14 mouse cellular contexts compared by ENCODE assay signal in genomic region chr4:133495711-133496110, GRCm38 (mm10). TPM values are rescaled to one million over a fixed set of nuclear protein-coding genes. Genes with fewer than 3 reads are reported as not detected.
DNase-seq lines count a peak whose midpoint lies in the region; ATAC-seq and TF ChIP-seq lines count a peak whose summit lies in the region.
"Had no signal": no experiment of that assay in that cellular context is flagged by ENCODE, and none has a peak within 500 bp of the region (broad histone marks: within the 10 kb centered on the region; RNA-seq: fewer than 3 reads in every experiment).

No protein-coding gene starts in this region.

- H3K36me3 ChIP-seq in forebrain, postnatal 0 days (ENCODE audit: insufficient read depth), result 0 out of 2 replicates have a peak, but pooled peaks cover 5% of the 10 kb centered on the region
- H3K36me3 ChIP-seq in forebrain, embryonic 13.5 days (ENCODE audit: poor library complexity, severe bottlenecking), result no peaks in the 10 kb centered on the region
- H3K36me3 ChIP-seq: embryonic facial prominence, embryonic 13.5 days had no signal

- no peak for DNase-seq in forebrain, postnatal 0 days
- no peak for DNase-seq in layer of hippocampus, adult 2 months (ENCODE audit: low spot score in 2 of 2)
- no peak for DNase-seq in layer of hippocampus, adult 11-12 months (ENCODE audit: low spot score)
- DNase-seq in ZHBTc4 (ENCODE audit: low read depth, low spot score), result peak; percentile 40
- DNase-seq in cerebellum, postnatal 14 days, result peak; percentile 74 to 85
- DNase-seq in layer of hippocampus, adult 18-20 months (ENCODE audit: low spot score in 2 of 2), result no peak
- DNase-seq: liver had no signal

- H3K27ac ChIP-seq in forebrain, postnatal 0 days (ENCODE audit: low read depth, low read length), result no peak overlapping the region
- no peak overlapping the region for H3K27ac ChIP-seq in forebrain, embryonic 13.5 days
- H3K27ac ChIP-seq in layer of hippocampus, adult 2 months, result no peak overlapping the region; the same call in 1 of the 2 replicates
- H3K27ac ChIP-seq: embryonic facial prominence, embryonic 13.5 days had no signal

- no peak overlapping the region for H3K4me3 ChIP-seq in forebrain, postnatal 0 days (ENCODE audit: low read depth, low read length)
- no peak overlapping the region for H3K4me3 ChIP-seq in forebrain, embryonic 13.5 days
- H3K4me3 ChIP-seq in layer of hippocampus, adult 2 months, result peak overlapping the region; percentile 70
- H3K4me3 ChIP-seq: embryonic facial prominence, embryonic 13.5 days had no signal

- peak overlapping the region; percentile 98; the same call in 1 of the 2 replicates for H3K4me2 ChIP-seq in forebrain, postnatal 0 days (ENCODE audit: low read depth)
- H3K4me2 ChIP-seq in forebrain, embryonic 13.5 days, result no peak overlapping the region
- H3K4me2 ChIP-seq: embryonic facial prominence, embryonic 13.5 days; midbrain, embryonic 11.5 days had no signal

- H3K4me1 ChIP-seq in forebrain, postnatal 0 days (ENCODE audit: insufficient read depth), result 0 out of 2 replicates have a peak, but pooled peaks cover 5% of the 10 kb centered on the region
- peaks cover 28% of the 10 kb centered on the region for H3K4me1 ChIP-seq in forebrain, embryonic 13.5 days

- H3K27me3 ChIP-seq in forebrain, postnatal 0 days (ENCODE audit: insufficient read depth, low read length), result peaks cover 26% of the 10 kb centered on the region
- peaks cover 76% of the 10 kb centered on the region for H3K27me3 ChIP-seq in forebrain, embryonic 13.5 days

- no peak overlapping the region for H3K9ac ChIP-seq in forebrain, postnatal 0 days
- H3K9ac ChIP-seq in forebrain, embryonic 13.5 days, result no peak overlapping the region
- H3K9ac ChIP-seq: embryonic facial prominence, embryonic 13.5 days had no signal

- H3K9me3 ChIP-seq in forebrain, postnatal 0 days (ENCODE audit: low read length), result no peaks in the 10 kb centered on the region
- H3K9me3 ChIP-seq in forebrain, embryonic 13.5 days (replicated peaks), result no peaks in the 10 kb centered on the region
- H3K9me3 ChIP-seq: embryonic facial prominence, embryonic 13.5 days had no signal

- ATAC-seq in forebrain, postnatal 0 days, result no peak
- ATAC-seq in forebrain, embryonic 13.5 days, result no peak
- ATAC-seq in megakaryocyte, adult 5-6 weeks (ENCODE audit: poor library complexity, severe bottlenecking), result no peak
- ATAC-seq: intestine, postnatal 0 days had no signal

- no peak for TF ChIP-seq CTCF in forebrain, postnatal 0 days (IDR thresholded peaks at IDR 0.05; ENCODE audit: low read depth)
- peak; percentile 43 for TF ChIP-seq CTCF in layer of hippocampus, adult 2 months (conservative IDR thresholded peaks at IDR 0.05)

- WGBS in forebrain, postnatal 0 days, result 30% methylated on average over 7 of the region's 7 CpGs
- 30% methylated on average over 7 of the region's 7 CpGs for WGBS in forebrain, embryonic 13.5 days

RNA-seq across cellular contexts. Expression of gene Trnp1, which starts 2.6 kb away (rescaled TPM):
- 25.7 and 32.1 TPM in 2 replicates for total RNA-seq in forebrain, postnatal 0 days (2014; rRNA removed)
- polyA plus RNA-seq in forebrain, postnatal 0 days (2015; fragmentation: Nextera tagmentation; extraction: Ambion mirVana), result 14.3 and 17.7 TPM in 2 replicates
- polyA plus RNA-seq in forebrain, embryonic 13.5 days (2015; fragmentation: Nextera tagmentation; extraction: Ambion mirVana), result 1.5 and 2.9 TPM in 2 replicates
- total RNA-seq in layer of hippocampus, adult 2 months (2021), result 100 to 1,000 TPM; 154 to 165 TPM
- 100 to 1,000 TPM; 178 to 179 TPM for total RNA-seq in layer of hippocampus, adult 18-20 months (2021)
- not detected in 2 replicates for total RNA-seq in megakaryocyte, adult 5-6 weeks (2015)
- not detected in 2 replicates for total RNA-seq in megakaryocyte, adult 5-6 weeks (2017)
- total RNA-seq: CH12.LX had no signal

RNA-seq across cellular contexts. Expression of gene Tent5b, which starts 15.8 kb away (rescaled TPM):
- total RNA-seq in forebrain, postnatal 0 days (2014; rRNA removed), result 0.23 and 0.62 TPM in 2 replicates
- polyA plus RNA-seq in forebrain, postnatal 0 days (2015; fragmentation: Nextera tagmentation; extraction: Ambion mirVana), result 0.31 TPM in 2 replicates
- polyA plus RNA-seq in forebrain, embryonic 13.5 days (2015; fragmentation: Nextera tagmentation; extraction: Ambion mirVana), result 0.27 TPM in 1 of 2 replicates, not detected in the other
- total RNA-seq in layer of hippocampus, adult 2 months (2021), result not detected
- total RNA-seq in layer of hippocampus, adult 18-20 months (2021), result not detected
- total RNA-seq in megakaryocyte, adult 5-6 weeks (2015), result not detected in 2 replicates
- total RNA-seq in megakaryocyte, adult 5-6 weeks (2017), result not detected in 2 replicates
- total RNA-seq: CH12.LX had no signal

RNA-seq across cellular contexts. Expression of gene Kdf1, which starts 23.1 kb away (rescaled TPM):
- 0.23 TPM in 1 of 2 replicates, not detected in the other for total RNA-seq in forebrain, postnatal 0 days (2014; rRNA removed)
- polyA plus RNA-seq in forebrain, postnatal 0 days (2015; fragmentation: Nextera tagmentation; extraction: Ambion mirVana), result 0.40 and 0.92 TPM in 2 replicates
- polyA plus RNA-seq in forebrain, embryonic 13.5 days (2015; fragmentation: Nextera tagmentation; extraction: Ambion mirVana), result 0.26 and 0.39 TPM in 2 replicates
- under 1 TPM in 1 of 2 experiments, not detected in 1; 0.34 TPM for total RNA-seq in layer of hippocampus, adult 2 months (2021)
- under 1 TPM in 1 of 2 experiments, not detected in 1; 0.37 TPM for total RNA-seq in layer of hippocampus, adult 18-20 months (2021)
- not detected in 2 replicates for total RNA-seq in megakaryocyte, adult 5-6 weeks (2015)
- not detected in 2 replicates for total RNA-seq in megakaryocyte, adult 5-6 weeks (2017)
- total RNA-seq: CH12.LX; gastrocnemius, adult 18-20 months had no signal

RNA-seq across cellular contexts. Expression of gene Nudc, which starts 50.1 kb away (rescaled TPM):
- 115 and 119 TPM in 2 replicates for total RNA-seq in forebrain, postnatal 0 days (2014; rRNA removed)
- 217 and 262 TPM in 2 replicates for polyA plus RNA-seq in forebrain, postnatal 0 days (2015; fragmentation: Nextera tagmentation; extraction: Ambion mirVana)
- 311 and 312 TPM in 2 replicates for polyA plus RNA-seq in forebrain, embryonic 13.5 days (2015; fragmentation: Nextera tagmentation; extraction: Ambion mirVana)
- total RNA-seq in layer of hippocampus, adult 2 months (2021), result 100 to 1,000 TPM; 123 to 128 TPM
- total RNA-seq in layer of hippocampus, adult 18-20 months (2021), result 100 to 1,000 TPM; 135 to 141 TPM
- total RNA-seq in megakaryocyte, adult 5-6 weeks (2015), result 76.9 and 82.3 TPM in 2 replicates
- 114 and 120 TPM in 2 replicates for total RNA-seq in megakaryocyte, adult 5-6 weeks (2017)

RNA-seq across cellular contexts. Expression of gene Nr0b2, which starts 57.5 kb away (rescaled TPM):
- not detected in 2 replicates for total RNA-seq in forebrain, postnatal 0 days (2014; rRNA removed)
- polyA plus RNA-seq in forebrain, postnatal 0 days (2015; fragmentation: Nextera tagmentation; extraction: Ambion mirVana), result not detected in 2 replicates
- not detected in 2 replicates for polyA plus RNA-seq in forebrain, embryonic 13.5 days (2015; fragmentation: Nextera tagmentation; extraction: Ambion mirVana)
- not detected for total RNA-seq in layer of hippocampus, adult 2 months (2021)
- not detected for total RNA-seq in layer of hippocampus, adult 18-20 months (2021)
- total RNA-seq in megakaryocyte, adult 5-6 weeks (2015), result 0.23 and 1.5 TPM in 2 replicates
- total RNA-seq in megakaryocyte, adult 5-6 weeks (2017), result 0.20 TPM in 1 of 2 replicates, not detected in the other
- total RNA-seq: CH12.LX; gastrocnemius, adult 18-20 months had no signal
- polyA plus RNA-seq: embryonic facial prominence, embryonic 13.5 days; midbrain, embryonic 11.5 days had no signal

Comparison
In these comparisons a context has a peak if more than half of its experiments do, and no peak if none do; other contexts are left out.
1. DNase-seq: peak in ZHBTc4 (single experiment) and cerebellum, postnatal 14 days (2 of 2); none in forebrain, postnatal 0 days (single experiment), layer of hippocampus, adult 2 months (0 of 2), layer of hippocampus, adult 11-12 months (single experiment) and layer of hippocampus, adult 18-20 months (0 of 2).
2. RNA of gene Trnp1, which starts 2.6 kb away (total RNA-seq): 178 to 179 TPM in layer of hippocampus, adult 18-20 months, 154 to 165 TPM in layer of hippocampus, adult 2 months and 25.7 to 32.1 TPM in forebrain, postnatal 0 days; not detected in megakaryocyte, adult 5-6 weeks; every median in the first group is over 10 times any median in the second.